Mouse (Mus musculus) heart, adult 18-20 months (tissue): ENCODE measurements around the gene Serpina3n. TPM values are rescaled to one million over a fixed set of nuclear protein-coding genes. Genes with fewer than 3 reads are reported as not detected.
"Not testable (repeated sequence)": the region's sequence is repeated elsewhere in the genome, so short reads cannot be mapped to it uniquely, and the experiment has no call there.

Source experiments
- DNase-seq, 2 experiments: peaks; one replicate each; pipeline ENCODE4 v3.0.0; 2021 to 2022; ENCODE audit warnings: mixed read lengths in 1 of 2
- total RNA-seq, 2 experiments: library from RNA; stranded (reverse); gene quantifications; 2 replicates each; pipeline ENCODE4 v1.2.3; 2021

Serpina3n gene
- total RNA-seq, 2 experiments from 2014 or later, result 9.0 to 11.2 TPM

- no peak for DNase-seq
These were observed 27.6 kb downstream of the Serpina3n start for GRCm38 (mm10) chr12:104433951-104434735.

DNA sequence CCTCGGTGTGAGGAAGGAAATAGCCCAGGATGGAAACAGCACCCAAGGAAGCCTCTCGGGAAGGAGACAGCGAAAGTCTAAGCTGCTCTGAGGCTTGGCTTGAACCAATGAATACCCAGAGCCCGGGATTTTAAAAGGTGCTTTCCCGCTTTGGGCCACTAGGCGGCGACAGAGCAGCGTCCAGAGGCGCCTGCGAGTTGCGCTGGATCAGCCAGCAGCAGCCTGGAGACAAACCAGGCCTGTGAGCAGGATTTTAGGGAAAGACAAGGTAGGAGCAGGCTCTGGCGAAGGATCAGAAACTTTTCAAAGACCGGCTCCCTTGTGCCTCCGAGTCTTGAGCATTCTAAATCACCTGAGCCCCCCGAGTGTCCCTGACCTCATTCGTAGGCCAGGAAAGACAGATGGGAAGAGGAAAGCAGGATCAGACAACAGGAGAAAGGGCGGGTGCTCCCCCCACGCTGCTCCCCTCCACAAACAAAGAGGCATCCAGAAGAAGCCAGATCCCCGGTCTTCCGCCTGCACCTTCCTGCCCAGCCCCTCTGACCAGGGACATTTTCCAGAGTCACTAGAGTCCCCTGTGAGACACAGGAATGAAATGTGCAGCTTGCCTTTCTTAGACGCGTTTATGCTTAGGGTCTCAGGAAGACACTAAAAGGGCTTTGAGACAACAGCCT lies 33.7 kb downstream of the Serpina3n start:
- peak; percentile 71 to 93 for DNase-seq

GRCm38 (mm10) chr12:104443716-104444115 lies 37.2 kb downstream of the Serpina3n start:
- peak; percentile 29 to 32 for DNase-seq

DNA sequence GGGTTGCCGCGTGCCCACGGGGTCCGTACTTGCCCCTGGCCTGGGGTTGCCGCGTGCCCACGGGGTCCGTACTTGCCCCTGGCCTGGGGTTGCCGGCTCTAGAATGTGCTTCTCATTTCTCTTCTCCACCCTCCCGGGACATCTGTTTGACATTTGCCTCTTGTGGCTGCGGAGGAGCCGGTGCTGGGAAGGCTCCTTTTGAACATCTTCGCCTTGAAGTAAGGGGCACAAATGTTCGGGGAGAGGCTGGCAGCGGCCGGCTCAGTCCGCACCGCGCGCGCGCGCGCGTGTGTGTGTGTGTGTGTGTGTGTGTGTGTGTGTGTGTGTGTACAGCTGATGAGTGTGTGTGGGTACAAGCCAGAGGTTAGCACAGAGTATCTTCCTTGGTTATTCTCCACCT lies 40.5 kb downstream of the Serpina3n start:
- DNase-seq, result not testable (repeated sequence)

- DNase-seq, result peak in 1 of 2 experiments; percentile 49
These were observed 41.6 kb downstream of the Serpina3n start for GRCm38 (mm10) chr12:104448099-104448498.

GRCm38 (mm10) chr12:104450257-104450656 lies 43.7 kb downstream of the Serpina3n start:
- peak; percentile 21 to 54 for DNase-seq

- no peak for DNase-seq
These were observed 46.5 kb downstream of the Serpina3n start for GRCm38 (mm10) chr12:104453002-104453401.

- no peak for DNase-seq
These were observed 52.8 kb downstream of the Serpina3n start for GRCm38 (mm10) chr12:104459377-104459776.

DNA sequence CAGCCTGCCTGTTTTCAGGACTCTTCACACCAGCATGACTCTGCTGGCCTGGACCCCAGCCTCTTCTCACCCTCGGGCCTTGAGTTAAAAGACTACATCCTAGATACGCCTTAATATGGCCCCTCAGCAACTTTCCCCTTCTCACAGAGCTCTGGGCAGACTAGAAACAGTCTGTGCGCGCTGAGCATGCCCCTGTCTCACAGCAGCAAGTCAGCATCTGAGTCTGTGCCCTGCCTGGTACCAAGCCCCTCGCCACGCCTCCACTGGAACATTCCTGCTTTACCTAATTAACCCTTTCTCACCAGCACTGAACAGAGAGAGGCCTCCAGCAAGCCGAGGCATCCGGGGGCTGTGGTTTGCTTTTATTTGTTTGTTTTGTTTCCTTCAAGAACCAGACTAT lies 54.8 kb downstream of the Serpina3n start:
- no peak for DNase-seq

Other genes starting within 250 kb of the Serpina3n start
- 1 to 10 TPM in 1 of 2 experiments, under 1 TPM in 1; 0.62 to 1.1 TPM for gene Serpina3f, start 192.2 kb upstream of the Serpina3n start, total RNA-seq
- 1 to 10 TPM; 4.5 to 5.0 TPM for gene Serpina3g, start 170.5 kb upstream of the Serpina3n start, total RNA-seq
- under 1 TPM; 0.42 to 0.49 TPM for gene Serpina3i, start 143.6 kb upstream of the Serpina3n start, total RNA-seq
- not detected for gene Serpina3j, start 92.2 kb upstream of the Serpina3n start, total RNA-seq
- not detected for gene Serpina3k, start 68.2 kb upstream of the Serpina3n start, total RNA-seq
- gene Serpina3m, start 68.2 kb upstream of the Serpina3n start, total RNA-seq, result under 1 TPM; 0.17 to 0.36 TPM
- not detected for gene Gsc, start 66.6 kb downstream of the Serpina3n start, total RNA-seq